Mouse (Mus musculus) heart, embryonic 14.5 days (tissue): ENCODE measurements around the gene Krt34. TPM values are rescaled to one million over a fixed set of nuclear protein-coding genes. Genes with fewer than 3 reads are reported as not detected.

Experiments used
- ATAC-seq: fragments of 200-750 bp; cut with Nextera tagmentation; 2 replicates; pipeline ENCODE4 v1.8.0; 2017; ENCODE audit warnings: low read depth, moderate TSS enrichment; ENCODE audit not compliant: insufficient number of reproducible peaks, insufficient read depth, low FRiP score
- H3K27ac ChIP-seq, 2 experiments: fragments of 200-500 bp in 1 of 2; fragments of 300-500 bp in 1 of 2; sonication (generic) in 1 of 2; replicated peaks in 1 of 2; 2 replicates each; pipeline ENCODE4 v1.5.1; 2012 to 2014; ENCODE audit warnings: low read depth in 2 of 2, low read length in 2 of 2, control low read depth in 1 of 2, mild to moderate bottlenecking in 1 of 2, mixed read lengths in 1 of 2; ENCODE audit not compliant: control insufficient read depth in 1 of 2, insufficient read depth in 1 of 2
- H3K27me3 ChIP-seq: fragments of 300-500 bp; sonication (generic); 2 replicates; pipeline ENCODE4 v1.6.1; 2014; ENCODE audit warnings: mild to moderate bottlenecking, low read length, control low read depth; ENCODE audit not compliant: control insufficient read depth, insufficient read depth
- H3K36me3 ChIP-seq: fragments of 300-500 bp; sonication (generic); 2 replicates; pipeline ENCODE4 v1.6.1; 2014; ENCODE audit warnings: mild to moderate bottlenecking, control low read depth, low read length, mixed read lengths; ENCODE audit not compliant: control insufficient read depth, insufficient read depth
- H3K4me1 ChIP-seq, 2 experiments: fragments of 200-500 bp in 1 of 2; fragments of 300-500 bp in 1 of 2; sonication (generic) in 1 of 2; 2 replicates each; pipeline ENCODE4 v1.6.1; 2012 to 2014; ENCODE audit warnings: low read length in 2 of 2, control low read depth in 1 of 2, mixed read lengths in 1 of 2; ENCODE audit not compliant: control insufficient read depth in 2 of 2, insufficient read depth in 2 of 2
- H3K4me2 ChIP-seq: fragments of 300-500 bp; sonication (generic); 2 replicates; pipeline ENCODE4 v1.6.1; 2014; ENCODE audit warnings: mild to moderate bottlenecking, low read length
- H3K4me3 ChIP-seq, 2 experiments: fragments of 200-500 bp in 1 of 2; fragments of 300-500 bp in 1 of 2; sonication (generic) in 1 of 2; 2 replicates each; pipeline ENCODE4 v1.5.1; 2012 to 2014; ENCODE audit warnings: low read length in 2 of 2, mild to moderate bottlenecking in 2 of 2, control low read depth in 1 of 2, low read depth in 1 of 2, moderate library complexity in 1 of 2; ENCODE audit not compliant: control insufficient read depth in 1 of 2, insufficient read depth in 1 of 2
- H3K9ac ChIP-seq: fragments of 300-500 bp; sonication (generic); 2 replicates; pipeline ENCODE4 v1.6.1; 2014; ENCODE audit warnings: mild to moderate bottlenecking, low read length
- H3K9me3 ChIP-seq: fragments of 300-500 bp; sonication (generic); 2 replicates; pipeline ENCODE4 v1.6.1; 2016; ENCODE audit warnings: low read length, control low read depth; ENCODE audit not compliant: control insufficient read depth
- WGBS: fragments of 180-500 bp; shearing (Covaris S2); extraction: QIAGEN DNeasy Blood & Tissue Kit; methylation state at CpG from one replicate; pipeline ENCODE4 v1.1.7; 2014; 5-methylcytosine and 5-hydroxymethylcytosine counted together
- polyA plus RNA-seq: library from polyadenylated mRNA; unstranded; fragments of >200 nt; fragmentation: Nextera tagmentation; extraction: Ambion mirVana; gene quantifications from 2 replicates; pipeline ENCODE4 v1.2.1, GENCODE M21; 2014

The Krt34 gene
- polyA plus RNA-seq, 1 experiment from 2014 or later: not detected

- H3K4me2 ChIP-seq: no peak overlapping the region
- no peak for ATAC-seq
Measured at GRCm38 (mm10) chr11:99994384-99994661, 47.0 kb downstream of the Krt34 start.

GRCm38 (mm10) chr11:99993620-99994383, 47.6 kb downstream of the Krt34 start, which contains the start of gene Krtap17-1:
Krtap17-1 (minus strand) TSS chr11:99993994.
- Histone ChIP-seq H3K27me3 (peaks cover 37% of the 10 kb centered on the region), H3K4me1 (no peaks in the 10 kb centered on the region; a peak in 1 of 4 replicates), H3K9ac (no peak within 1 kb of the TSS), H3K36me3 (no peaks in the 10 kb centered on the region), H3K9me3 (no peaks in the 10 kb centered on the region), H3K4me2 (no peak within 1 kb of the TSS), H3K4me3 (no peak within 1 kb of the TSS), H3K27ac (no peak within 1 kb of the TSS)
- no peak for ATAC-seq
- 27% methylated on average over 25 of the region's 26 CpGs for WGBS

More at GRCm38 (mm10) chr11:99994384-99994661, 47.0 kb downstream of the Krt34 start:
- Histone ChIP-seq H3K27me3 (peaks cover 37% of the 10 kb centered on the region), H3K4me1 (no peaks in the 10 kb centered on the region; a peak in 1 of 4 replicates), H3K36me3 (no peaks in the 10 kb centered on the region), H3K9ac (no peak overlapping the region), H3K9me3 (no peaks in the 10 kb centered on the region), H3K27ac (no peak overlapping the region), H3K4me3 (no peak overlapping the region)
- 58% methylated on average over 4 of the region's 4 CpGs for WGBS

GRCm38 (mm10) chr11:99990571-99990970, 50.8 kb downstream of the Krt34 start:
- H3K9ac ChIP-seq: no peak overlapping the region
- no peak overlapping the region for H3K4me3 ChIP-seq
- H3K4me1 ChIP-seq: no peaks in the 10 kb centered on the region; a peak in 1 of 4 replicates
- H3K9me3 ChIP-seq: no peaks in the 10 kb centered on the region
- no peak overlapping the region for H3K4me2 ChIP-seq
- H3K27me3 ChIP-seq: peaks cover 34% of the 10 kb centered on the region
- 73% methylated on average over 3 of the region's 3 CpGs for WGBS
- ATAC-seq: no peak
- no peak overlapping the region for H3K27ac ChIP-seq
- H3K36me3 ChIP-seq: no peaks in the 10 kb centered on the region

- H3K4me2 ChIP-seq: no peak overlapping the region
- H3K4me1 ChIP-seq: no peaks in the 10 kb centered on the region; a peak in 1 of 4 replicates
- no peaks in the 10 kb centered on the region for H3K36me3 ChIP-seq
- WGBS: 65% methylated on average over 6 of the region's 6 CpGs
- no peak overlapping the region for H3K4me3 ChIP-seq
- H3K9me3 ChIP-seq: no peaks in the 10 kb centered on the region
- peaks cover 28% of the 10 kb centered on the region for H3K27me3 ChIP-seq
- H3K27ac ChIP-seq: no peak overlapping the region
- ATAC-seq: no peak
- no peak overlapping the region for H3K9ac ChIP-seq
Measured at GRCm38 (mm10) chr11:99989881-99990405, 51.4 kb downstream of the Krt34 start.

- Histone ChIP-seq H3K4me3 (no peak overlapping the region), H3K4me2 (no peak overlapping the region), H3K9ac (no peak overlapping the region), H3K36me3 (no peaks in the 10 kb centered on the region), H3K9me3 (no peaks in the 10 kb centered on the region), H3K4me1 (no peaks in the 10 kb centered on the region; a peak in 1 of 4 replicates), H3K27ac (no peak overlapping the region), H3K27me3 (peaks cover 19% of the 10 kb centered on the region)
- 86% methylated on average over 3 of the region's 3 CpGs for WGBS
- ATAC-seq: no peak
Measured at GRCm38 (mm10) chr11:99988530-99988929, 52.8 kb downstream of the Krt34 start.

Other genes with a start within 250 kb of the Krt34 start
- not detected in 2 replicates for gene Gm11596, start 248.1 kb downstream of the Krt34 start, polyA plus RNA-seq
- gene Gm11569, start 242.6 kb downstream of the Krt34 start, polyA plus RNA-seq: not detected in 2 replicates
- gene Gm11554, start 237.1 kb downstream of the Krt34 start, polyA plus RNA-seq: not detected in 2 replicates
- not detected in 2 replicates for gene Krtap4-13, start 231.7 kb downstream of the Krt34 start, polyA plus RNA-seq
- gene Gm11564, start 225.9 kb downstream of the Krt34 start, polyA plus RNA-seq: not detected in 2 replicates
- gene 2300003K06Rik, start 203.5 kb downstream of the Krt34 start, polyA plus RNA-seq: not detected in 2 replicates
- not detected in 2 replicates for gene Krtap4-16, start 189.9 kb downstream of the Krt34 start, polyA plus RNA-seq
- gene Gm11568, start 183.6 kb downstream of the Krt34 start, polyA plus RNA-seq: not detected in 2 replicates
- not detected in 2 replicates for gene Gm11559, start 177.1 kb downstream of the Krt34 start, polyA plus RNA-seq
- not detected in 2 replicates for gene Krtap9-1, start 168.2 kb downstream of the Krt34 start, polyA plus RNA-seq
- gene Gm11567, start 162.4 kb downstream of the Krt34 start, polyA plus RNA-seq: not detected in 2 replicates
- not detected in 2 replicates for gene Krtap31-1, start 133.6 kb downstream of the Krt34 start, polyA plus RNA-seq
- gene Gm11565, start 126.8 kb downstream of the Krt34 start, polyA plus RNA-seq: not detected in 2 replicates
- not detected in 2 replicates for gene Krtap31-2, start 105.3 kb downstream of the Krt34 start, polyA plus RNA-seq
- gene Krtap9-5, start 93.1 kb downstream of the Krt34 start, polyA plus RNA-seq: not detected in 2 replicates
- gene Krtap29-1, start 62.5 kb downstream of the Krt34 start, polyA plus RNA-seq: not detected in 2 replicates
- not detected in 2 replicates for gene Krtap16-1, start 55.0 kb downstream of the Krt34 start, polyA plus RNA-seq
- gene Krtap17-1, start 47.6 kb downstream of the Krt34 start, polyA plus RNA-seq: not detected in 2 replicates
- gene Krt33a, start 25.3 kb downstream of the Krt34 start, polyA plus RNA-seq: not detected in 2 replicates
- gene Krt33b, start 11.7 kb downstream of the Krt34 start, polyA plus RNA-seq: not detected in 2 replicates
- not detected in 2 replicates for gene Krt31, start 9.0 kb upstream of the Krt34 start, polyA plus RNA-seq
- gene Krt32, start 46.7 kb upstream of the Krt34 start, polyA plus RNA-seq: not detected in 2 replicates
- not detected in 2 replicates for gene Krt35, start 54.7 kb upstream of the Krt34 start, polyA plus RNA-seq
- gene Krt36, start 64.1 kb upstream of the Krt34 start, polyA plus RNA-seq: not detected in 2 replicates
- gene Krt13, start 80.0 kb upstream of the Krt34 start, polyA plus RNA-seq: not detected in 2 replicates
- gene Krt15, start 94.4 kb upstream of the Krt34 start, polyA plus RNA-seq: 0.50 TPM in 1 of 2 replicates, not detected in the other
- 30.7 and 35.0 TPM in 2 replicates for gene Krt19, start 107.1 kb upstream of the Krt34 start, polyA plus RNA-seq
- gene Krt9, start 151.7 kb upstream of the Krt34 start, polyA plus RNA-seq: not detected in 2 replicates
- gene Krt14, start 166.0 kb upstream of the Krt34 start, polyA plus RNA-seq: 1.5 and 1.9 TPM in 2 replicates
- not detected in 2 replicates for gene Krt16, start 207.3 kb upstream of the Krt34 start, polyA plus RNA-seq
- 1.4 TPM in 2 replicates for gene Krt17, start 219.5 kb upstream of the Krt34 start, polyA plus RNA-seq
- not detected in 2 replicates for gene Krt42, start 228.3 kb upstream of the Krt34 start, polyA plus RNA-seq